Mouse (Mus musculus) lung, adult 2 months (tissue): Measurements from ENCODE around the gene Wfikkn1.

ENCODE experiments used
- CTCF ChIP-seq: fragments of 200-500 bp; IDR thresholded peaks from 2 replicates; pipeline ENCODE4 v1.5.1; 2011; ENCODE audit warnings: mild to moderate bottlenecking, low read length, control low read depth; ENCODE audit not compliant: insufficient read depth
- POLR2A ChIP-seq: fragments of 200-500 bp; IDR thresholded peaks from 2 replicates; pipeline ENCODE4 v1.6.1; 2011; ENCODE audit warnings: low read depth, mild to moderate bottlenecking, control low read depth, low read length, borderline replicate concordance; ENCODE audit errors: extremely low read depth

GRCm38 (mm10) chr17:25914295-25914694 lies 33.6 kb upstream of the Wfikkn1 start:
- no peak for TF ChIP-seq CTCF
- no peak for TF ChIP-seq POLR2A
